ENCODE assay signal across 25 mouse cellular contexts in genomic region chr2:167704409-167704808, GRCm38 (mm10). TPM values are rescaled to one million over a fixed set of nuclear protein-coding genes. Genes with fewer than 3 reads are reported as not detected.
DNase-seq lines count a peak whose midpoint lies in the region; ATAC-seq and TF ChIP-seq lines count a peak whose summit lies in the region.
"Had no signal": no experiment of that assay in that cellular context is flagged by ENCODE, and none has a peak within 500 bp of the region (broad histone marks: within the 10 kb centered on the region; RNA-seq: fewer than 3 reads in every experiment).

No protein-coding gene starts in this region.

- H3K27me3 ChIP-seq in hindbrain, embryonic 10.5 days (ENCODE audit: insufficient read depth, poor library complexity, severe bottlenecking): peaks cover 8% of the 10 kb centered on the region
- H3K27me3 ChIP-seq in hindbrain, postnatal 0 days (ENCODE audit: insufficient read depth, low read length): no peaks in the 10 kb centered on the region
- no peaks in the 10 kb centered on the region for H3K27me3 ChIP-seq in kidney, embryonic 16.5 days (ENCODE audit: insufficient read depth, low read length)
- H3K27me3 ChIP-seq in lung, embryonic 15.5 days: no peaks in the 10 kb centered on the region
- H3K27me3 ChIP-seq: embryonic facial prominence, embryonic 13.5 days; embryonic facial prominence, embryonic 15.5 days; forebrain, embryonic 12.5 days had no signal

- peaks cover 26% of the 10 kb centered on the region for H3K4me1 ChIP-seq in hindbrain, embryonic 10.5 days (replicated peaks)
- H3K4me1 ChIP-seq in hindbrain, postnatal 0 days (ENCODE audit: insufficient read depth, low read length): no peaks in the 10 kb centered on the region
- 0 out of 2 replicates have a peak, but pooled peaks cover 5% of the 10 kb centered on the region for H3K4me1 ChIP-seq in kidney, embryonic 16.5 days (ENCODE audit: insufficient read depth, low read length)
- H3K4me1 ChIP-seq in lung, embryonic 15.5 days: 0 out of 2 replicates have a peak, but pooled peaks cover 12% of the 10 kb centered on the region
- no peaks in the 10 kb centered on the region for H3K4me1 ChIP-seq in lung, adult 2 months (ENCODE audit: control insufficient read depth, insufficient read depth, low read length)
- H3K4me1 ChIP-seq: forebrain, embryonic 12.5 days had no signal

- H3K4me2 ChIP-seq in hindbrain, postnatal 0 days (ENCODE audit: low read depth, low read length): no peak overlapping the region
- no peak overlapping the region for H3K4me2 ChIP-seq in kidney, embryonic 16.5 days (replicated peaks; ENCODE audit: low read depth, low read length)
- no peak overlapping the region for H3K4me2 ChIP-seq in lung, embryonic 15.5 days
- H3K4me2 ChIP-seq: embryonic facial prominence, embryonic 13.5 days; embryonic facial prominence, embryonic 15.5 days; forebrain, embryonic 12.5 days had no signal

- H3K9ac ChIP-seq in hindbrain, postnatal 0 days (replicated peaks; ENCODE audit: low read length): no peak overlapping the region
- H3K9ac ChIP-seq in kidney, embryonic 16.5 days (replicated peaks; ENCODE audit: low read length): no peak overlapping the region
- H3K9ac ChIP-seq in lung, embryonic 15.5 days: no peak overlapping the region
- H3K9ac ChIP-seq: embryonic facial prominence, embryonic 13.5 days; embryonic facial prominence, embryonic 15.5 days; forebrain, embryonic 12.5 days had no signal

- TF ChIP-seq CTCF in hindbrain, postnatal 0 days (IDR thresholded peaks at IDR 0.05; ENCODE audit: low read depth): no peak
- no peak for TF ChIP-seq CTCF in lung, adult 2 months (IDR thresholded peaks at IDR 0.05; ENCODE audit: insufficient read depth, low read length)

- H3K36me3 ChIP-seq in hindbrain, embryonic 10.5 days: no peaks in the 10 kb centered on the region
- no peaks in the 10 kb centered on the region for H3K36me3 ChIP-seq in hindbrain, postnatal 0 days (ENCODE audit: insufficient read depth, low read length)
- H3K36me3 ChIP-seq in kidney, embryonic 16.5 days (ENCODE audit: insufficient read depth, low read length): no peaks in the 10 kb centered on the region
- H3K36me3 ChIP-seq in lung, embryonic 15.5 days: no peaks in the 10 kb centered on the region
- H3K36me3 ChIP-seq: embryonic facial prominence, embryonic 13.5 days; embryonic facial prominence, embryonic 15.5 days; forebrain, embryonic 10.5 days; forebrain, embryonic 12.5 days had no signal

- ATAC-seq in hindbrain, postnatal 0 days: no peak
- ATAC-seq in kidney, embryonic 16.5 days (ENCODE audit: low FRiP score, low TSS enrichment): no peak
- ATAC-seq in lung, embryonic 15.5 days (ENCODE audit: borderline replicate concordance, extremely low read depth, low FRiP score, low TSS enrichment): peak; percentile 9; the same call in 1 of the 2 replicates
- ATAC-seq: forebrain, embryonic 14.5 days had no signal

- H3K9me3 ChIP-seq in hindbrain, embryonic 10.5 days: no peaks in the 10 kb centered on the region
- H3K9me3 ChIP-seq in hindbrain, postnatal 0 days (ENCODE audit: low read length): no peaks in the 10 kb centered on the region
- H3K9me3 ChIP-seq in kidney, embryonic 16.5 days (ENCODE audit: low read length): no peaks in the 10 kb centered on the region
- H3K9me3 ChIP-seq in lung, embryonic 15.5 days: no peaks in the 10 kb centered on the region
- H3K9me3 ChIP-seq: embryonic facial prominence, embryonic 13.5 days; embryonic facial prominence, embryonic 15.5 days; forebrain, embryonic 10.5 days; forebrain, embryonic 12.5 days had no signal

- WGBS in hindbrain, embryonic 10.5 days: 89% methylated on average over 4 of the region's 4 CpGs
- WGBS in hindbrain, postnatal 0 days: 77% methylated on average over 4 of the region's 4 CpGs
- 90% methylated on average over 4 of the region's 4 CpGs for WGBS in kidney, embryonic 16.5 days
- 90% methylated on average over 4 of the region's 4 CpGs for WGBS in lung, embryonic 15.5 days
- 86% methylated on average over 4 of the region's 4 CpGs for WGBS in lung, adult 2 months

- TF ChIP-seq POLR2A in lung, adult 2 months (IDR thresholded peaks at IDR 0.05; ENCODE audit: borderline replicate concordance, extremely low read depth, low read depth, low read length): no peak

- 0 out of 2 replicates have a peak overlapping the region, but pooled peaks have one; percentile 3 for H3K27ac ChIP-seq in hindbrain, embryonic 10.5 days
- H3K27ac ChIP-seq in hindbrain, postnatal 0 days: no peak overlapping the region
- no peak overlapping the region for H3K27ac ChIP-seq in kidney, embryonic 16.5 days (ENCODE audit: low read length)
- H3K27ac ChIP-seq in lung, embryonic 15.5 days: no peak overlapping the region
- H3K27ac ChIP-seq: embryonic facial prominence, embryonic 13.5 days; embryonic facial prominence, embryonic 15.5 days; forebrain, embryonic 10.5 days; forebrain, embryonic 12.5 days had no signal

- DNase-seq in hindbrain, embryonic 10.5 days (ENCODE audit: low spot score): no peak
- DNase-seq in hindbrain, postnatal 0 days (ENCODE audit: low spot score): no peak
- peak; percentile 33 for DNase-seq in kidney, adult 18-20 months
- peak; percentile 33 for DNase-seq in kidney, adult 9 months
- no peak for DNase-seq in kidney, postnatal 14 days
- no peak for DNase-seq in lung, adult 2 months
- DNase-seq: adrenal gland, adult 2 months; adrenal gland, postnatal 10 days; adrenal gland, postnatal 25 days; cerebellum, adult 11 months; cerebellum, adult 18-20 months; cerebellum, adult 8-10 months; cerebellum, adult 9-11 months; cerebellum, postnatal 14 days; cerebellum, postnatal 36 days; embryo, embryonic 11 days had no signal

- no peak overlapping the region for H3K4me3 ChIP-seq in hindbrain, embryonic 10.5 days
- H3K4me3 ChIP-seq in hindbrain, postnatal 0 days (ENCODE audit: low read length): no peak overlapping the region
- H3K4me3 ChIP-seq in kidney, embryonic 16.5 days (ENCODE audit: low read length): no peak overlapping the region
- no peak overlapping the region for H3K4me3 ChIP-seq in lung, embryonic 15.5 days
- H3K4me3 ChIP-seq in lung, adult 2 months (replicated peaks; ENCODE audit: extremely low read depth, low read depth, low read length): no peak overlapping the region
- H3K4me3 ChIP-seq: embryonic facial prominence, embryonic 13.5 days; embryonic facial prominence, embryonic 15.5 days; erythroblast, embryonic 14.5 days; forebrain, embryonic 10.5 days; forebrain, embryonic 12.5 days had no signal

RNA-seq across cellular contexts. Expression of gene Tmem189, which starts 14.8 kb away (rescaled TPM):
- polyA plus RNA-seq in hindbrain, embryonic 10.5 days (2016; fragmentation: Nextera tagmentation; extraction: Ambion mirVana): 41.2 and 43.8 TPM in 2 replicates
- total RNA-seq in hindbrain, postnatal 0 days (2014; rRNA removed): 70.0 and 79.9 TPM in 2 replicates
- polyA plus RNA-seq in hindbrain, postnatal 0 days (2015; fragmentation: Nextera tagmentation; extraction: Ambion mirVana): 41.4 and 42.0 TPM in 2 replicates
- 54.9 and 58.8 TPM in 2 replicates for polyA plus RNA-seq in kidney, embryonic 16.5 days (2015; fragmentation: Nextera tagmentation; extraction: Ambion mirVana)
- 41.7 and 43.8 TPM in 2 replicates for polyA plus RNA-seq in lung, embryonic 15.5 days (2015; fragmentation: Nextera tagmentation; extraction: Ambion mirVana)
- polyA plus RNA-seq in lung, adult 2 months (2012; rRNA removed): 113 and 138 TPM in 2 replicates

RNA-seq across cellular contexts. Expression of gene Cebpb, which starts 15.7 kb away (rescaled TPM):
- polyA plus RNA-seq in hindbrain, embryonic 10.5 days (2016; fragmentation: Nextera tagmentation; extraction: Ambion mirVana): 1.1 and 1.5 TPM in 2 replicates
- total RNA-seq in hindbrain, postnatal 0 days (2014; rRNA removed): 8.1 and 8.7 TPM in 2 replicates
- polyA plus RNA-seq in hindbrain, postnatal 0 days (2015; fragmentation: Nextera tagmentation; extraction: Ambion mirVana): 5.2 and 5.7 TPM in 2 replicates
- 0.34 and 0.45 TPM in 2 replicates for polyA plus RNA-seq in kidney, embryonic 16.5 days (2015; fragmentation: Nextera tagmentation; extraction: Ambion mirVana)
- polyA plus RNA-seq in lung, embryonic 15.5 days (2015; fragmentation: Nextera tagmentation; extraction: Ambion mirVana): 61.4 and 68.1 TPM in 2 replicates
- polyA plus RNA-seq in lung, adult 2 months (2012; rRNA removed): 295 and 767 TPM in 2 replicates

RNA-seq across cellular contexts. Expression of gene Gm20431, which starts 43.1 kb away (rescaled TPM):
- polyA plus RNA-seq in hindbrain, embryonic 10.5 days (2016; fragmentation: Nextera tagmentation; extraction: Ambion mirVana): 4.1 and 6.7 TPM in 2 replicates
- total RNA-seq in hindbrain, postnatal 0 days (2014; rRNA removed): 7.5 and 10.7 TPM in 2 replicates
- polyA plus RNA-seq in hindbrain, postnatal 0 days (2015; fragmentation: Nextera tagmentation; extraction: Ambion mirVana): 7.2 and 9.8 TPM in 2 replicates
- polyA plus RNA-seq in kidney, embryonic 16.5 days (2015; fragmentation: Nextera tagmentation; extraction: Ambion mirVana): 1.3 and 6.1 TPM in 2 replicates
- polyA plus RNA-seq in lung, embryonic 15.5 days (2015; fragmentation: Nextera tagmentation; extraction: Ambion mirVana): 3.2 and 3.5 TPM in 2 replicates
- polyA plus RNA-seq in lung, adult 2 months (2012; rRNA removed): 11.3 and 11.6 TPM in 2 replicates
- total RNA-seq: common myeloid progenitor, adult 5-6 weeks had no signal
- polyA plus RNA-seq: erythroblast, embryonic 14.5 days had no signal

Comparison
In these comparisons a context has a peak if more than half of its experiments do, and no peak if none do; other contexts are left out.
1. DNase-seq: peak in kidney, adult 18-20 months (single experiment) and kidney, adult 9 months (single experiment); none in hindbrain, embryonic 10.5 days (single experiment), hindbrain, postnatal 0 days (single experiment), kidney, postnatal 14 days (single experiment) and lung, adult 2 months (single experiment).